ENCODE assay signal across 21 mouse cellular contexts in the genomic region with DNA sequence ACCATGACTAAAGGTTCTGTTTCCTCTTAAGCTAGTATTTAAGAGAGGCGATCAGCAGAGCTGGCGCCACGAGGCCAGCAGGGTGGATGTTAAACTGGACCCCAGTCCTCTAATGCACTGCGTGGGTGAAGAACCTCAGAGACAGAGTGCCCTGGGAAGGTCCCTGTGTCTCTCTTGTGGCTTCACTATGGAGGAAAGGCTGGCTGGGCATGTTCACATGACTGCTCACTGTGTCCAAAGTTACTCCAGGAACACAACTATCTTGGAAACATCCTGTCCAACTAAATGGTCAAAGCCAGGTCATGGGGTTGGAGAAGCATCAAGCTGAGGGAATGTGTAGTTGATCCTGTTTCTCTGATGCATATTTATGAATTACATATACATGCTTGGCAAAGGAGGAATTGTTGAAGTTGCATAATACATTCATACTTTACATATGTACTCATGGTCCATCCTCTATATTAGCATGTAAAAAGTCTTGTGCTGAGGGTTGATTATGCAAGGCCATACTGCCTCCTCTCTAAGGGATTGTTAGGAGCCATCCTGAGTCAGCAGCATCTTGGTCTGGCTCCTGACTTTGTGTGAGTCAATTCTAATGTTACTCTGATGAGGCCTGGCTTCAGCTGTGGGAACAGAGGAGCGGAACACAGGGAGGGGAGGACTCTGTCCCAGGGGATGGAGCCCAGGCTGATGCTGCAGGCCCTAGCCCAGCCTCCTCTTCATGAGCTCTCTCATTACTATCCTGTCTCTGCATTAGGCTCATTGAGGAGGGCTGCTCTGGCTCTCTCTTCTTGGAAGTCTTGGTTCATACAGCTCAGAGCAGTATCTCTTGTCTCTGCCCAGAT.
DNase-seq lines count a peak whose midpoint lies in the region; ATAC-seq lines count a peak whose summit lies in the region.
"Had no signal": no experiment of that assay in that cellular context is flagged by ENCODE, and none has a peak within 500 bp of the region (broad histone marks: within the 10 kb centered on the region; RNA-seq: fewer than 3 reads in every experiment).

No protein-coding gene starts in this region.

- 81% methylated on average over 5 of the region's 5 CpGs for WGBS in heart, embryonic 11.5 days (ENCODE audit: insufficient replicate concordance)
- WGBS in hindbrain, embryonic 14.5 days: 90% methylated on average over 5 of the region's 5 CpGs
- 90% methylated on average over 5 of the region's 5 CpGs for WGBS in forebrain, embryonic 12.5 days
- WGBS in midbrain, embryonic 11.5 days: 86% methylated on average over 5 of the region's 5 CpGs

- intact Hi-C loops in heart, postnatal 14 days (cut with DNase I): no loop called here

- H3K9me3 ChIP-seq in heart, embryonic 11.5 days (replicated peaks; ENCODE audit: control insufficient read depth, low read length): no peaks in the 10 kb centered on the region
- no peaks in the 10 kb centered on the region for H3K9me3 ChIP-seq in hindbrain, embryonic 14.5 days (ENCODE audit: control insufficient read depth, low read length)
- no peaks in the 10 kb centered on the region for H3K9me3 ChIP-seq in forebrain, embryonic 12.5 days
- no peaks in the 10 kb centered on the region for H3K9me3 ChIP-seq in midbrain, embryonic 11.5 days (ENCODE audit: control insufficient read depth, low read length)
- H3K9me3 ChIP-seq: forebrain, embryonic 13.5 days; heart, embryonic 13.5 days; hindbrain, embryonic 12.5 days; limb, embryonic 12.5 days; midbrain, embryonic 13.5 days; neural tube, embryonic 12.5 days had no signal

- H3K27ac ChIP-seq in heart, embryonic 11.5 days (ENCODE audit: low read depth, low read length): no peak overlapping the region
- H3K27ac ChIP-seq in hindbrain, embryonic 14.5 days: no peak overlapping the region
- no peak overlapping the region for H3K27ac ChIP-seq in forebrain, embryonic 12.5 days
- H3K27ac ChIP-seq in midbrain, embryonic 11.5 days (ENCODE audit: low read depth, low read length): no peak overlapping the region
- H3K27ac ChIP-seq: forebrain, embryonic 13.5 days; heart, embryonic 13.5 days; hindbrain, embryonic 12.5 days; limb, embryonic 12.5 days; liver, embryonic 14.5 days; midbrain, embryonic 13.5 days; neural tube, embryonic 12.5 days had no signal

- no peak for ATAC-seq in heart, embryonic 11.5 days (replicated peaks; ENCODE audit: insufficient number of reproducible peaks, low FRiP score, low TSS enrichment)
- ATAC-seq in hindbrain, embryonic 14.5 days (ENCODE audit: low FRiP score): no peak
- no peak for ATAC-seq in forebrain, embryonic 12.5 days (ENCODE audit: low FRiP score)
- no peak for ATAC-seq in midbrain, embryonic 11.5 days (ENCODE audit: low FRiP score)
- ATAC-seq: activated CD4-positive, CD25-positive, alpha-beta regulatory T cell, adult 4 months; forebrain, embryonic 13.5 days; midbrain, embryonic 13.5 days had no signal

- H3K36me3 ChIP-seq in heart, embryonic 11.5 days (ENCODE audit: control insufficient read depth, insufficient read depth, low read length): no peaks in the 10 kb centered on the region
- no peaks in the 10 kb centered on the region for H3K36me3 ChIP-seq in hindbrain, embryonic 14.5 days (replicated peaks; ENCODE audit: control insufficient read depth, insufficient read depth)
- no peaks in the 10 kb centered on the region for H3K36me3 ChIP-seq in forebrain, embryonic 12.5 days (replicated peaks)
- H3K36me3 ChIP-seq in midbrain, embryonic 11.5 days (ENCODE audit: control insufficient read depth, insufficient read depth, low read length): no peaks in the 10 kb centered on the region
- H3K36me3 ChIP-seq: G1E; heart, embryonic 13.5 days; hindbrain, embryonic 12.5 days; limb, embryonic 12.5 days; midbrain, embryonic 13.5 days; neural tube, embryonic 12.5 days had no signal

- DNase-seq in heart, adult 18-20 months: peak; percentile 65 to 87
- peak; percentile 11 for DNase-seq in fibroblast of lung, adult 2 months (ENCODE audit: low read depth)
- peak; percentile 81 for DNase-seq in gastrocnemius, postnatal 25 days
- DNase-seq in heart, postnatal 14 days: peak; percentile 42 to 59
- no peak for DNase-seq in hindbrain, embryonic 14.5 days (ENCODE audit: low spot score)
- DNase-seq in midbrain, embryonic 11.5 days (ENCODE audit: low spot score, missing footprints): no peak
- DNase-seq: adrenal gland, postnatal 10 days; cerebellum, postnatal 14 days; embryo, embryonic 11 days; right cerebral cortex, adult 18-20 months had no signal

- H3K9ac ChIP-seq in heart, embryonic 11.5 days (ENCODE audit: low read depth, low read length): no peak overlapping the region
- H3K9ac ChIP-seq in hindbrain, embryonic 14.5 days: no peak overlapping the region
- H3K9ac ChIP-seq in forebrain, embryonic 12.5 days: no peak overlapping the region
- H3K9ac ChIP-seq in midbrain, embryonic 11.5 days (ENCODE audit: low read length): no peak overlapping the region
- H3K9ac ChIP-seq: forebrain, embryonic 13.5 days; heart, embryonic 13.5 days; hindbrain, embryonic 12.5 days; limb, embryonic 12.5 days; liver, embryonic 14.5 days; midbrain, embryonic 13.5 days; neural tube, embryonic 12.5 days had no signal

- H3K4me2 ChIP-seq in heart, embryonic 11.5 days: no peak overlapping the region
- no peak overlapping the region for H3K4me2 ChIP-seq in hindbrain, embryonic 14.5 days (replicated peaks)
- H3K4me2 ChIP-seq in forebrain, embryonic 12.5 days: no peak overlapping the region
- H3K4me2 ChIP-seq in midbrain, embryonic 11.5 days: no peak overlapping the region
- H3K4me2 ChIP-seq: forebrain, embryonic 13.5 days; heart, embryonic 13.5 days; hindbrain, embryonic 12.5 days; limb, embryonic 12.5 days; midbrain, embryonic 13.5 days; neural tube, embryonic 12.5 days had no signal

- no peaks in the 10 kb centered on the region for H3K4me1 ChIP-seq in heart, embryonic 11.5 days (ENCODE audit: control insufficient read depth, insufficient read depth, low read length)
- no peaks in the 10 kb centered on the region for H3K4me1 ChIP-seq in hindbrain, embryonic 14.5 days (replicated peaks; ENCODE audit: control insufficient read depth, insufficient read depth, low read length)
- H3K4me1 ChIP-seq in forebrain, embryonic 12.5 days: no peaks in the 10 kb centered on the region
- no peaks in the 10 kb centered on the region for H3K4me1 ChIP-seq in midbrain, embryonic 11.5 days (ENCODE audit: control insufficient read depth, insufficient read depth, low read length)
- H3K4me1 ChIP-seq: forebrain, embryonic 13.5 days; hindbrain, embryonic 12.5 days; midbrain, embryonic 13.5 days; neural tube, embryonic 12.5 days had no signal

- H3K27me3 ChIP-seq in heart, embryonic 11.5 days (ENCODE audit: control insufficient read depth, insufficient read depth, low read length): no peaks in the 10 kb centered on the region
- no peaks in the 10 kb centered on the region for H3K27me3 ChIP-seq in hindbrain, embryonic 14.5 days (ENCODE audit: control insufficient read depth, insufficient read depth, low read length)
- H3K27me3 ChIP-seq in forebrain, embryonic 12.5 days: no peaks in the 10 kb centered on the region
- H3K27me3 ChIP-seq in midbrain, embryonic 11.5 days (ENCODE audit: control insufficient read depth, insufficient read depth, low read length): no peaks in the 10 kb centered on the region
- H3K27me3 ChIP-seq: forebrain, embryonic 13.5 days; heart, embryonic 13.5 days; hindbrain, embryonic 12.5 days; limb, embryonic 12.5 days; midbrain, embryonic 13.5 days; neural tube, embryonic 12.5 days had no signal

- no peak overlapping the region for H3K4me3 ChIP-seq in heart, embryonic 11.5 days (ENCODE audit: low read depth, low read length)
- H3K4me3 ChIP-seq in hindbrain, embryonic 14.5 days (replicated peaks; ENCODE audit: low read length): no peak overlapping the region
- H3K4me3 ChIP-seq in forebrain, embryonic 12.5 days (replicated peaks): no peak overlapping the region
- H3K4me3 ChIP-seq in midbrain, embryonic 11.5 days (ENCODE audit: low read depth, low read length): no peak overlapping the region
- H3K4me3 ChIP-seq: forebrain, embryonic 13.5 days; heart, embryonic 13.5 days; hindbrain, embryonic 12.5 days; limb, embryonic 12.5 days; midbrain, embryonic 13.5 days; neural tube, embryonic 12.5 days had no signal

Comparison
In these comparisons a context has a peak if more than half of its experiments do, and no peak if none do; other contexts are left out.
1. DNase-seq: peak in heart, adult 18-20 months (2 of 2), fibroblast of lung, adult 2 months (single experiment), gastrocnemius, postnatal 25 days (single experiment) and heart, postnatal 14 days (2 of 2); none in hindbrain, embryonic 14.5 days (single experiment) and midbrain, embryonic 11.5 days (single experiment).